Comparison of ENCODE assay signal across 25 mouse cellular contexts in the genomic region with DNA sequence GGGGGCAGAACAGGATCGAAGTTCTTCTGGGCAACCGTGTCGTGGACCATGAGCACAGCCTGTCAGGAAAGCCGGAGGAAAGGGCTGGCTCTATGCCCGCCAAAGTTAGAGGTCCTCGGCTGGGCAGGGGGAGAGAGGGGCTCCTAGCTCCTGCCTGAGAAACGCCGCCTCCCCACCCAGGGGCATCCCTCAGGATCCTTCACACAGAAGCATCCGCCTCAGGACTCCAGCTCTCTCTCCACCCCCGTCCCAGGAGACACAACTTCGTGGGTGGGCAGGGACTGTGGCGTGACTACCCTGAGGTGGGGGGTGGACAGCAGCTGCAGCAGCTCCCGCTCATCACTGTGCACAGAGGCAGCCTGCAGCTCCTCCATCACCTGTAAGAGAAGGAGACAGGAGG. TPM values are rescaled to one million over a fixed set of nuclear protein-coding genes. Genes with fewer than 3 reads are reported as not detected.
DNase-seq lines count a peak whose midpoint lies in the region; ATAC-seq and TF ChIP-seq lines count a peak whose summit lies in the region.
"Had no signal": no experiment of that assay in that cellular context is flagged by ENCODE, and none has a peak within 500 bp of the region (broad histone marks: within the 10 kb centered on the region; RNA-seq: fewer than 3 reads in every experiment).

No protein-coding gene starts in this region.

- 80% methylated on average over 13 of the region's 13 CpGs for WGBS in midbrain, embryonic 12.5 days
- WGBS in midbrain, embryonic 15.5 days = 81% methylated on average over 13 of the region's 13 CpGs

- H3K4me1 ChIP-seq in midbrain, embryonic 12.5 days = peaks cover 33% of the 10 kb centered on the region
- H3K4me1 ChIP-seq in midbrain, embryonic 15.5 days = peaks cover 31% of the 10 kb centered on the region
- H3K4me1 ChIP-seq in E14TG2a.4 (replicated peaks; ENCODE audit: low read depth, low read length) = peaks cover 53% of the 10 kb centered on the region

- TF ChIP-seq CTCF in gastrocnemius, adult 2 months (IDR thresholded peaks at IDR 0.05) = no peak
- no peak for TF ChIP-seq CTCF in E14TG2a.4 (conservative IDR thresholded peaks at IDR 0.05; ENCODE audit: low read length)

- H3K27me3 ChIP-seq in midbrain, embryonic 12.5 days = no peaks in the 10 kb centered on the region
- H3K27me3 ChIP-seq in midbrain, embryonic 15.5 days (replicated peaks) = no peaks in the 10 kb centered on the region
- peaks cover 59% of the 10 kb centered on the region for H3K27me3 ChIP-seq in E14TG2a.4 (ENCODE audit: insufficient read depth, low read length)
- H3K27me3 ChIP-seq: limb, embryonic 15.5 days had no signal

- DNase-seq in gastrocnemius, adult 2 months = peak; percentile 38
- no peak for DNase-seq in gastrocnemius, postnatal 36 days
- peak; percentile 82 for DNase-seq in brain, adult 2 months (ENCODE audit: low read depth, low spot score)
- DNase-seq: cerebellum, adult 11 months; heart, postnatal 4 days; kidney, adult 18-20 months; kidney, postnatal 10 days; layer of hippocampus, adult 9-11 months; lung, postnatal 10 days had no signal

- ATAC-seq in midbrain, embryonic 12.5 days (ENCODE audit: low FRiP score, low read depth) = no peak
- ATAC-seq in midbrain, embryonic 15.5 days (replicated peaks) = no peak
- no peak for ATAC-seq in megakaryocyte progenitor cell, adult 5-6 weeks (replicated peaks; ENCODE audit: poor library complexity)
- ATAC-seq: CD4-positive, CD25-positive, alpha-beta regulatory T cell, adult 4 months had no signal

- no peak overlapping the region for H3K4me2 ChIP-seq in midbrain, embryonic 12.5 days (replicated peaks)
- no peak overlapping the region for H3K4me2 ChIP-seq in midbrain, embryonic 15.5 days
- H3K4me2 ChIP-seq: heart, embryonic 12.5 days; limb, embryonic 15.5 days had no signal

- H3K9ac ChIP-seq in midbrain, embryonic 12.5 days (replicated peaks) = 0 out of 2 replicates have a peak overlapping the region, but pooled peaks have one; percentile 31
- H3K9ac ChIP-seq in midbrain, embryonic 15.5 days = no peak overlapping the region
- H3K9ac ChIP-seq: heart, embryonic 12.5 days; limb, embryonic 15.5 days had no signal

- H3K4me3 ChIP-seq in gastrocnemius, adult 2 months = peak overlapping the region; percentile 56
- no peak overlapping the region for H3K4me3 ChIP-seq in midbrain, embryonic 12.5 days
- H3K4me3 ChIP-seq in midbrain, embryonic 15.5 days = no peak overlapping the region
- H3K4me3 ChIP-seq in E14TG2a.4 (replicated peaks; ENCODE audit: low read length) = peak overlapping the region; percentile 35
- H3K4me3 ChIP-seq: heart, embryonic 12.5 days; limb, embryonic 15.5 days had no signal

- no peaks in the 10 kb centered on the region for H3K9me3 ChIP-seq in midbrain, embryonic 12.5 days
- H3K9me3 ChIP-seq in midbrain, embryonic 15.5 days = no peaks in the 10 kb centered on the region
- no peaks in the 10 kb centered on the region for H3K9me3 ChIP-seq in E14TG2a.4 (ENCODE audit: low read length)
- H3K9me3 ChIP-seq: heart, embryonic 12.5 days; limb, embryonic 15.5 days had no signal

- intact Hi-C loops in gastrocnemius, adult 2 months (cut with DNase I) = no loop called here
- intact Hi-C loops in gastrocnemius, postnatal 36 days (cut with DNase I) = no loop called here

- H3K36me3 ChIP-seq in midbrain, embryonic 12.5 days = peaks cover 21% of the 10 kb centered on the region
- peaks cover 7% of the 10 kb centered on the region; the same call in 1 of the 2 replicates for H3K36me3 ChIP-seq in midbrain, embryonic 15.5 days (replicated peaks)
- no peaks in the 10 kb centered on the region for H3K36me3 ChIP-seq in E14TG2a.4 (ENCODE audit: insufficient read depth, low read length)

- H3K27ac ChIP-seq in gastrocnemius, adult 2 months = peak overlapping the region; percentile 93
- no peak overlapping the region for H3K27ac ChIP-seq in midbrain, embryonic 12.5 days (replicated peaks)
- no peak overlapping the region for H3K27ac ChIP-seq in midbrain, embryonic 15.5 days
- H3K27ac ChIP-seq: limb, embryonic 15.5 days; stomach, postnatal 0 days had no signal

RNA-seq across cellular contexts. Expression of a gene that starts 4.9 kb away (rescaled TPM):
- total RNA-seq in gastrocnemius, adult 2 months (2021) = 10 to 100 TPM; 19.4 to 34.7 TPM
- 10 to 100 TPM; 26.4 to 33.6 TPM for total RNA-seq in gastrocnemius, postnatal 36 days (2021)
- 32.1 and 33.2 TPM in 2 replicates for polyA plus RNA-seq in midbrain, embryonic 12.5 days (2016; fragmentation: Nextera tagmentation; extraction: Ambion mirVana)
- polyA plus RNA-seq in midbrain, embryonic 15.5 days (2015; fragmentation: Nextera tagmentation; extraction: Ambion mirVana) = 60.1 and 62.9 TPM in 2 replicates
- not detected in 2 replicates for total RNA-seq in megakaryocyte progenitor cell, adult 5-6 weeks (2015)
- not detected in 2 replicates for total RNA-seq in megakaryocyte progenitor cell, adult 5-6 weeks (2017)
- total RNA-seq: megakaryocyte-erythroid progenitor cell, adult 5-6 weeks had no signal

RNA-seq across cellular contexts. Expression of a gene that starts 17.9 kb away (rescaled TPM):
- total RNA-seq in gastrocnemius, adult 2 months (2021) = 10 to 100 TPM; 17.6 to 18.9 TPM
- total RNA-seq in gastrocnemius, postnatal 36 days (2021) = 10 to 100 TPM; 17.6 to 18.2 TPM
- polyA plus RNA-seq in midbrain, embryonic 12.5 days (2016; fragmentation: Nextera tagmentation; extraction: Ambion mirVana) = 0.19 and 0.34 TPM in 2 replicates
- polyA plus RNA-seq in midbrain, embryonic 15.5 days (2015; fragmentation: Nextera tagmentation; extraction: Ambion mirVana) = 0.31 and 0.43 TPM in 2 replicates
- total RNA-seq in megakaryocyte progenitor cell, adult 5-6 weeks (2015) = 0.66 and 1.3 TPM in 2 replicates
- total RNA-seq in megakaryocyte progenitor cell, adult 5-6 weeks (2017) = 0.71 and 1.1 TPM in 2 replicates
- total RNA-seq: left cerebral cortex, postnatal 14 days had no signal
- polyA plus RNA-seq: CD4-positive, CD25-positive, alpha-beta regulatory T cell, adult 4 months had no signal

RNA-seq across cellular contexts. Expression of a gene that starts 36.6 kb away (rescaled TPM):
- total RNA-seq in gastrocnemius, adult 2 months (2021) = 100 to 1,000 TPM; 123 to 129 TPM
- total RNA-seq in gastrocnemius, postnatal 36 days (2021) = 100 to 1,000 TPM; 126 to 167 TPM
- polyA plus RNA-seq in midbrain, embryonic 12.5 days (2016; fragmentation: Nextera tagmentation; extraction: Ambion mirVana) = 9.3 and 9.6 TPM in 2 replicates
- 21.7 and 22.2 TPM in 2 replicates for polyA plus RNA-seq in midbrain, embryonic 15.5 days (2015; fragmentation: Nextera tagmentation; extraction: Ambion mirVana)
- 3.4 and 4.7 TPM in 2 replicates for total RNA-seq in megakaryocyte progenitor cell, adult 5-6 weeks (2015)
- 1.4 and 4.1 TPM in 2 replicates for total RNA-seq in megakaryocyte progenitor cell, adult 5-6 weeks (2017)

RNA-seq across cellular contexts. Expression of a gene that starts 39.3 kb away (rescaled TPM):
- total RNA-seq in gastrocnemius, adult 2 months (2021) = not detected
- total RNA-seq in gastrocnemius, postnatal 36 days (2021) = not detected
- polyA plus RNA-seq in midbrain, embryonic 12.5 days (2016; fragmentation: Nextera tagmentation; extraction: Ambion mirVana) = not detected in 2 replicates
- not detected in 2 replicates for polyA plus RNA-seq in midbrain, embryonic 15.5 days (2015; fragmentation: Nextera tagmentation; extraction: Ambion mirVana)
- not detected in 2 replicates for total RNA-seq in megakaryocyte progenitor cell, adult 5-6 weeks (2015)
- not detected in 2 replicates for total RNA-seq in megakaryocyte progenitor cell, adult 5-6 weeks (2017)
- total RNA-seq: heart, postnatal 4 days; left cerebral cortex, postnatal 14 days; megakaryocyte-erythroid progenitor cell, adult 5-6 weeks; MEL had no signal
- polyA plus RNA-seq: CD4-positive, CD25-positive, alpha-beta regulatory T cell, adult 4 months; embryonic facial prominence, embryonic 14.5 days; frontal cortex, adult 2 months; heart, embryonic 12.5 days; limb, embryonic 15.5 days; liver, embryonic 16.5 days; neural tube, embryonic 11.5 days; spleen, adult 2 months; stomach, postnatal 0 days had no signal

RNA-seq across cellular contexts. Expression of a gene that starts 56.6 kb away (rescaled TPM):
- not detected for total RNA-seq in gastrocnemius, adult 2 months (2021)
- total RNA-seq in gastrocnemius, postnatal 36 days (2021) = not detected
- polyA plus RNA-seq in midbrain, embryonic 12.5 days (2016; fragmentation: Nextera tagmentation; extraction: Ambion mirVana) = 0.17 and 0.25 TPM in 2 replicates
- not detected in 2 replicates for polyA plus RNA-seq in midbrain, embryonic 15.5 days (2015; fragmentation: Nextera tagmentation; extraction: Ambion mirVana)
- not detected in 2 replicates for total RNA-seq in megakaryocyte progenitor cell, adult 5-6 weeks (2015)
- not detected in 2 replicates for total RNA-seq in megakaryocyte progenitor cell, adult 5-6 weeks (2017)
- total RNA-seq: left cerebral cortex, postnatal 14 days; megakaryocyte-erythroid progenitor cell, adult 5-6 weeks; MEL had no signal
- polyA plus RNA-seq: CD4-positive, CD25-positive, alpha-beta regulatory T cell, adult 4 months; embryonic facial prominence, embryonic 14.5 days; liver, embryonic 16.5 days; neural tube, embryonic 11.5 days had no signal

Comparison
In these comparisons a context has a peak if more than half of its experiments do, and no peak if none do; other contexts are left out.
1. DNase-seq: peak in gastrocnemius, adult 2 months (single experiment) and brain, adult 2 months (single experiment); none in gastrocnemius, postnatal 36 days (0 of 2).
2. H3K4me3 ChIP-seq: peak in gastrocnemius, adult 2 months (single experiment) and E14TG2a.4 (single experiment); none in midbrain, embryonic 12.5 days (single experiment) and midbrain, embryonic 15.5 days (single experiment).
3. RNA of a gene that starts 4.9 kb away (total RNA-seq): 19.4 to 34.7 TPM in gastrocnemius, adult 2 months and 26.4 to 33.6 TPM in gastrocnemius, postnatal 36 days; not detected in megakaryocyte progenitor cell, adult 5-6 weeks; every median in the first group is over 10 times any median in the second.
4. RNA of a gene that starts 17.9 kb away (total RNA-seq): 17.6 to 18.9 TPM in gastrocnemius, adult 2 months and 17.6 to 18.2 TPM in gastrocnemius, postnatal 36 days; 0.66 to 1.3 TPM in megakaryocyte progenitor cell, adult 5-6 weeks; every median in the first group is over 4 times any median in the second.
5. RNA of a gene that starts 36.6 kb away (total RNA-seq): 126 to 167 TPM in gastrocnemius, postnatal 36 days and 123 to 129 TPM in gastrocnemius, adult 2 months; 1.4 to 4.7 TPM in megakaryocyte progenitor cell, adult 5-6 weeks; every median in the first group is over 10 times any median in the second.